Mouse (Mus musculus) limb, embryonic 10.5 days (tissue): ENCODE data around the gene Mlana. TPM values are rescaled to one million over a fixed set of nuclear protein-coding genes. Genes with fewer than 3 reads are reported as not detected.

Experiments used
- DNase-seq: peaks from one replicate; pipeline ENCODE4 v3.0.0-alpha.2; 2017; ENCODE audit warnings: low spot score
- H3K27ac ChIP-seq: fragments of 300-500 bp; sonication (generic); 2 replicates; pipeline ENCODE4 v1.5.1; 2016; ENCODE audit warnings: mild to moderate bottlenecking
- H3K27me3 ChIP-seq: fragments of 300-500 bp; sonication (generic); 2 replicates; pipeline ENCODE4 v1.6.1; 2016; ENCODE audit warnings: low read depth, mild to moderate bottlenecking; ENCODE audit not compliant: poor library complexity, severe bottlenecking
- H3K36me3 ChIP-seq: fragments of 300-500 bp; sonication (generic); 2 replicates; pipeline ENCODE4 v1.6.1; 2016; ENCODE audit warnings: mild to moderate bottlenecking, moderate library complexity
- H3K4me1 ChIP-seq: fragments of 300-500 bp; sonication (generic); 2 replicates; pipeline ENCODE4 v1.6.1; 2016
- H3K4me3 ChIP-seq: fragments of 300-500 bp; sonication (generic); 2 replicates; pipeline ENCODE4 v1.5.1; 2016; ENCODE audit warnings: mild to moderate bottlenecking, moderate library complexity
- H3K9me3 ChIP-seq: fragments of 300-500 bp; sonication (generic); replicated peaks from 2 replicates; pipeline ENCODE4 v1.6.1; 2016; ENCODE audit warnings: mild to moderate bottlenecking
- WGBS: fragments of 180-500 bp; shearing (Covaris S2); methylation state at CpG from one replicate; pipeline ENCODE4 v1.1.7; 2016; 5-methylcytosine and 5-hydroxymethylcytosine counted together
- polyA plus RNA-seq: library from polyadenylated mRNA; unstranded; fragments of >200 nt; fragmentation: Nextera tagmentation; extraction: Ambion mirVana; gene quantifications from 2 replicates; pipeline ENCODE4 v1.2.1, GENCODE M21; 2016

Mlana gene
- polyA plus RNA-seq, 1 experiment from 2014 or later = not detected

DNA sequence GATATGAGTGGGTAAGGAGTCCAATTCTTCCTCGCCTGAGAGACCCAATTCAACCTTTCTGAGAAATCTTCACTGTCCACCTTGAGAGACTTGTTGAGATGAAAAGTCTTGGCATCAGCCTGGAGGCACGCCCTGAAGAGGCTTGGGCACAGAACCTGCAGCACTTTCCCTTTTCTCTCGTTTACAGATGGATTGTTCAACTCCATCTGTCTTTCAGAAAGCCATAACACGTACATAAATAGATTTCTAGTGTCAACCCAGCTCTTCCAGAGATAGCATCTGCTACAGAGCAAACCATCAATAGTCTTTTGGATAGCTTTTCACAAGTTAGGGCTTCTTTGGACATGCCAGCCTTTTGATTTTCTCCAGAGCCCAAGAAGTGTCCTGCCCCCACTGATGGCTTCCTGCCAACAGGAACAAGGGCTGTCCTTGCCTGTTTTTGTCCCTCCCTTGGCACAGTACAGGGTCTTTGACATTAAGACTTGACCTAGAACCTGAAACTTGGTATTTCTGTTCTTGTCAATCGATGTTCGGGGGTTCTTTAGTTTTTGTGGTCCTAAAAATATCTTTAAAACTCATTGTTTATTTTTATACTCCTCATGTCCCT is 35.5 kb upstream of the Mlana start:
- no peak overlapping the region for H3K4me3 ChIP-seq
- no peaks in the 10 kb centered on the region for H3K9me3 ChIP-seq
- H3K27me3 ChIP-seq = no peaks in the 10 kb centered on the region
- WGBS = 86% methylated on average over 6 of the region's 6 CpGs
- peaks cover 6% of the 10 kb centered on the region for H3K4me1 ChIP-seq
- no peaks in the 10 kb centered on the region for H3K36me3 ChIP-seq
- DNase-seq = no peak
- no peak overlapping the region for H3K27ac ChIP-seq

DNA sequence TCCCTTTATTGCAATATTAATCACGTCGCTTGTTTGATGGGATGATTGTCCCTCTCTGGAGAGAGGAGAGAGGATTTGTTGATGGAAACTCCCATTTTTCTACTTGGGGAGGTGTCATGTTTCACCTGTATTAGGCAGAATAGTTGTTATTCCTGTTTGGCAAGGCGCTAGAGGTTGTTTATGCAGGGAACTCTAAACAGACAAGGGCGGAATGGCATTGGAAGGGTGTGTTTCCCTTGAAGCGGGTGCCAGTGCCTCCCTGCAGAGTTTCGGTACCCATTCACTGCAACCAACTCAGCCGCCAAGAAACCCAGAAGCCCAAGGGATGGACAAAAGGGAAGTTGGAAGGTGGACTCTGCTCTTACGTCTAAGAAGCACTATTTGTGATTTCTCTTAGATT is 33.8 kb upstream of the Mlana start:
- no peak for DNase-seq
- Histone ChIP-seq H3K4me1 (peaks cover 12% of the 10 kb centered on the region), H3K36me3 (no peaks in the 10 kb centered on the region), H3K9me3 (no peaks in the 10 kb centered on the region), H3K4me3 (no peak overlapping the region), H3K27me3 (no peaks in the 10 kb centered on the region), H3K27ac (no peak overlapping the region)
- WGBS = 70% methylated on average over 8 of the region's 8 CpGs

DNA sequence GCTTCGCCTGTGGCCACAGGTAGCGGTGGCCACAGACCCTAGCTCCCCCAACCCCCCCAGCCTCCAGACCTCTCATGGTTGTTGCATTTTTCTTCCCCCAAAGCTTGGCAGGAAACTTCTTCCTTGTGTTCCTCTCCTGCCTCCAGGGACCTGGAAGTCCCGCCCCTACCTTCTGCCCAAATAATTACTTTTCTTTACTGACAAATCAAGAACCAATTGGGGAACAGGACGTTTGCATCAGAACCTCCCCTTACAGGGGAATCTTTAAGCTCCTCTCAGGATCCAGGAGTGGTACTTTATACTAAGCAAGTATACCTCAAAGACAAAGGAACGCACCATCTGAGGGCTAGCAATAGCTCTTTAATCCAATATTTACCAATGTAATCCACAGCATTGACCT is 32.7 kb upstream of the Mlana start:
- peaks cover 12% of the 10 kb centered on the region for H3K4me1 ChIP-seq
- no peaks in the 10 kb centered on the region for H3K27me3 ChIP-seq
- no peak for DNase-seq
- WGBS = 80% methylated on average over 5 of the region's 5 CpGs
- H3K27ac ChIP-seq = no peak overlapping the region
- no peaks in the 10 kb centered on the region for H3K9me3 ChIP-seq
- no peak overlapping the region for H3K4me3 ChIP-seq
- no peaks in the 10 kb centered on the region for H3K36me3 ChIP-seq

DNA sequence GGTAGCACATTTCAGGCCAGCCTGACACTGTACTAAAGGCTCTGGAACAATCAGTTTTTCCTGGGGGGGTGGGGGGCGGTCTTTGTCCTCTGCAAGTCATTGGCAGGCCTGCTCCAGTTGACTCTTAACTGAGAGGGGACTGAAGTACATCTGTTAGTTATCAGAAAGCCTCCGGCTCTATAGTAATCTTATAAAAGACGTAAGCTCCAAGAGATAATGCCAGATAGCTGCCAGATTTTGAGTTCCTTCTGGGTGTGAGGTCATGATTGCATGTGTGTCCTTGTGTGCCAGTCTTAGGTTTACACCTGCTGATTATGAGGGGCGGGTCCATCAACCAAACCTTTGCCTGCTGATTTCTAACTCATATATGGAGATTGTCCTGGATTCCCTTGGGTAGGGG is 31.5 kb upstream of the Mlana start:
- H3K27ac ChIP-seq = no peak overlapping the region
- H3K4me3 ChIP-seq = no peak overlapping the region
- WGBS = 87% methylated on average over 4 of the region's 4 CpGs
- H3K27me3 ChIP-seq = no peaks in the 10 kb centered on the region
- DNase-seq = no peak
- H3K36me3 ChIP-seq = no peaks in the 10 kb centered on the region
- no peaks in the 10 kb centered on the region for H3K9me3 ChIP-seq
- peaks cover 12% of the 10 kb centered on the region for H3K4me1 ChIP-seq

DNA sequence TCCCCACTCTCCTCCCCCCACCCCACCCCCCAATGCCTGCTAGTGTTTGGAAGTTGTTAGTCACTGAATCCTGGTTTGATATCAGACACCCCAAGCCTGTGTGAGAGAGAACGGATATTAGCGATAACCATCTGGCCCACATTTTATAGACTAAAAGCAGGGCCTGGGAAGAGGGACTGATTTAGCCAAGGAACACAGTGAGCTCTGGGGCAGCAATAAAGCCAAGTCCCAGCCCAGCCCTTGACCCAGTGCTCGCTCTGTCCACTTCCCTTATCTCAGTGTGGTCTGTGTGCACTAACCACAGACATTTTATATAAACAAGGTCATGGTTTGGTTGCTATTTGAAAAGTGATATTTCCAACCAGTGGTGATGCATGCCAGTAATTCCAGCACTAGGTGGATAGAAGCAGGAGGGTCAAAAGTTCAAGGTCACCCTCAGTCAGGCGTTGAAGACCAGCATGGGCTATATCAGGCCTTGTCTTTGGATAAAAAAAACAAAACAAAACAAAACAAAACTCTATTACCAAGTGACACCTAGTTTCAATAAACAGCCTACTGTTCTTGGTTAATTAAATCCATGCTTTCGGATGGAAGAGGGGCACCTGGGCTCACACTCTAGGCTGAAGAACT is 30.5 kb upstream of the Mlana start:
- 75% methylated on average over 5 of the region's 5 CpGs for WGBS
- H3K27ac ChIP-seq = no peak overlapping the region

DNA sequence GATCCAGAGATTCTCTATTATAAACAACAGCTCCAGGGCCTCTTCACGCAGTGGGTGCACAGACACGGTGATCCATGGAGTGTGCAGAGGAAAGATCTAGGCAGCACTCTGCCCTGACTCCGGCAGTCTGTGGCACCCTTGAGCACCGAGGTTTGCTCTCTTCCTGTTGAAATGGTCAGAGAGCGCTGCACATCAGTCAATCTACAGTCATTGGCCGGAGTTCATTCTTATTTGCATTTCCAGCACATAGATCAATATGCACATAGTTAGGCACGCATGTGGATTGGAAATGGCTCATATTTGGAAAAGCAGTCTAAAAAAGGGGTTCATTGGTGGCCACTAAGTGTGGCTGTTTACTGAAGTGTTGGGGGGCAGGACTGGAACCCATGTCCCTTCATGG is 29.5 kb upstream of the Mlana start:
- Histone ChIP-seq H3K9me3 (no peaks in the 10 kb centered on the region), H3K4me3 (no peak overlapping the region), H3K27ac (no peak overlapping the region), H3K4me1 (peaks cover 12% of the 10 kb centered on the region), H3K27me3 (no peaks in the 10 kb centered on the region), H3K36me3 (no peaks in the 10 kb centered on the region)
- WGBS = 92% methylated on average over 7 of the region's 7 CpGs
- DNase-seq = no peak

More for the DNA sequence above, 30.5 kb upstream of the Mlana start:
- no peak for DNase-seq
- no peaks in the 10 kb centered on the region for H3K36me3 ChIP-seq
- no peak overlapping the region for H3K4me3 ChIP-seq
- H3K27me3 ChIP-seq = no peaks in the 10 kb centered on the region
- no peaks in the 10 kb centered on the region for H3K9me3 ChIP-seq
- peaks cover 12% of the 10 kb centered on the region for H3K4me1 ChIP-seq

DNA sequence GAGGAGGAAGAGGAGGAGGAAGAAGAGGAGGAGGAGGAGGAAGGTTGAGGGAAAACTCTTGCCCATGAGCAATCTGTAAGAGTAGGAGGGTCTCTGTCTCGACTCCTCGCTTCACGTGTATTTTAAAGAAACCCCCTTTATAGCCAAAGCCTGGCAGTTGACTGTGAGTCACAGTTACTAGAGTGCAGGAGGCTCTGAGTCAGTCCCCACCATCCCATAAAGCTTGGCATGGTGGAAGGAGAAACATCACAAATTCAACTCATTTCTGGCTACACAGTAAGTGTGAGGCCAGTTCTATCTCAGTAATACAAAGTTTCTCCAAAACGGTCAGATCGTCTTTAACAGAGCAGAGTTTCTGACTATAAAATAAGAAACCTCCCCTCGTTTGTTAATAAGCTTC is 27.4 kb upstream of the Mlana start:
- Histone ChIP-seq H3K9me3 (no peaks in the 10 kb centered on the region), H3K4me3 (no peak overlapping the region), H3K27me3 (no peaks in the 10 kb centered on the region), H3K27ac (no peak overlapping the region), H3K4me1 (peaks cover 12% of the 10 kb centered on the region), H3K36me3 (no peaks in the 10 kb centered on the region)
- no peak for DNase-seq
- WGBS = 88% methylated on average over 6 of the region's 6 CpGs

DNA sequence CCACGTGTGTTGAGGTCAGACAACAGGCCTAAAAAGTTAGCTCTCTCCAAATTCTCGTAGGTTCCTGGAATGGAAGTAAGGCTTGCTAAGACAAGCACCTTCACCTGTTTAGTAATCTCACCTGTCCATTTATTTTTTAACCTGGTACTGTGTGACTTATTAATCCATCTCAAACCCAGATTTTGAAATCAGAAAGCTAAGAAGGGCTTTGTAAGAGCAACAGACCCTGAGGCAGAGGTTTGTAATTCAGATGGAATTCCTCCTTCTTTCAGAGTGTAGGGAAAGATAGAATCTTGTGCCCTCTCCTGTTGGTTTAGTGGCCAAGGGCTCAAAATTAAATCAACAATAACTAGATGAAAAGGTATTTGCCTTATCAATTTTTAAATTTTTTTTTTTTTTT is 26.5 kb upstream of the Mlana start:
- peaks cover 12% of the 10 kb centered on the region for H3K4me1 ChIP-seq
- no peak overlapping the region for H3K27ac ChIP-seq
- WGBS = 76% methylated on average over 2 of the region's 2 CpGs
- H3K27me3 ChIP-seq = no peaks in the 10 kb centered on the region
- no peak for DNase-seq
- H3K36me3 ChIP-seq = no peaks in the 10 kb centered on the region
- H3K9me3 ChIP-seq = no peaks in the 10 kb centered on the region
- H3K4me3 ChIP-seq = no peak overlapping the region

DNA sequence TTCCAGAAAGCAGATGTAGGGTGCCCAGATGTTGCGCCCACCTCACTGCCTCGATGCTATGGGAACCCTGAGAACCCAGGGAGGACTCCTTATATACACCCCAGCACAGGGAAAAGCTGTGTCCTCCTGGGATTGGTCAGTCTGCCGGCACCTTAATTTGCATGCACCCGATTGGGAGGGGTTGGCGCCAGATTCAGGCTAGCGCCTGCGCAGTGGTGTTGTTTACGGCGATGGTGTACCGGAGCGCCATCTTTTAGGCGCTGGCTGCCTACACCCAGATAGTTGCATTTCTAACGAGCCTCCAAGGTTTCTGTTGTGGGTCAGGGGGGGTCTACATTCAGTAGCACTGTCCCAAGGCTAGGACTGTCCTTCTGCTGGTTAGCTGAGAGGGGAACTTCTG is 25.0 kb upstream of the Mlana start:
- no peaks in the 10 kb centered on the region for H3K27me3 ChIP-seq
- DNase-seq = no peak
- peaks cover under 1% of the 10 kb centered on the region; the same call in 1 of the 2 replicates for H3K4me1 ChIP-seq
- H3K36me3 ChIP-seq = no peaks in the 10 kb centered on the region
- H3K9me3 ChIP-seq = no peaks in the 10 kb centered on the region
- no peak overlapping the region for H3K27ac ChIP-seq
- H3K4me3 ChIP-seq = no peak overlapping the region
- 95% methylated on average over 13 of the region's 13 CpGs for WGBS

DNA sequence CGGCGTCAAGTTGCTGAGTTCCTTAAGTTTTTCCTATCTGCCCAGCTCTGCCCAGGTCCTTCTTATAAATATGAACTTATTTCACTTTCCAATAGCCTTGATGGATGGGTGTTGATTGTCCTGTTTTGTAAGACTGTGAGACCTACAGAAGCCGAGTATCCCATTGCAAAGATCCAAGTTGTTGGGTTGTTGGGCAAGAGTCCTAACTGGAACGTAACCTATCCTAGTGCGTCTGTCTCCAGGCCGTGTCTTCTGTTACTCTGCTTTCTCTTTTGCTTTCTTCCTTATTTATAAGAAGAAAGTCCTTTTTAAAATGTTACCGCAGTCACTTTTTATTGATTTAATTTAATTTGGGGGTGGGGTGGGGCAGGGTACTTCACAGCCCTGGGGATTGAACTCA is 22.7 kb upstream of the Mlana start:
- DNase-seq = no peak
- Histone ChIP-seq H3K27me3 (no peaks in the 10 kb centered on the region), H3K9me3 (no peaks in the 10 kb centered on the region), H3K4me3 (no peak overlapping the region), H3K27ac (no peak overlapping the region), H3K36me3 (no peaks in the 10 kb centered on the region), H3K4me1 (no peaks in the 10 kb centered on the region)
- WGBS = 95% methylated on average over 7 of the region's 7 CpGs

DNA sequence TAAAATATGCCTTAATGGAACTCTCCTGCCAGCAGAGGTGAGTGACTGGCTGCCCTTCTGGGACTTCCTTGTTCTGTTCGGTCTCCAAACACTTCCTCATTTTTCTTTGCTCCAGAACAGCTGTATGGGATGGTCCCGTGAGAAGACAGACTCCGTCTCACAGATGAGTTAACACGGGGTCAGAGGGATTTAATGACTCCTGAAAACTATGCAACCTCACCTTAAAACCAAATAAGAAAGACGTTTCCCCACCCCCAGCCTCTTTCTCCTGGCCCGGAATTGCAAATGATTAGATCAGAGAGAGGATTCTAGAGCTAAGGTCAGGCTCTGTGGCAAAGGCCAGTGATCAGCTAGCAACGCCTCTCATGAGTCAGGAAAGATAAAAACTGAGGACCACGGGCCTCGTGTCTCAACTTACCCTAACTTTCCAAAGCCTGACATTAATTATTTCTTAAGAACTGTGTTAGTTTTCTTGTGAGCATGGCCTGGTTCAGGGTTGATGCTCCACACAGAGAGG is 22.0 kb upstream of the Mlana start:
- H3K27ac ChIP-seq = no peak overlapping the region
- no peak for DNase-seq
- H3K9me3 ChIP-seq = no peaks in the 10 kb centered on the region
- no peaks in the 10 kb centered on the region for H3K36me3 ChIP-seq
- no peak overlapping the region for H3K4me3 ChIP-seq
- no peaks in the 10 kb centered on the region for H3K4me1 ChIP-seq
- WGBS = 71% methylated on average over 9 of the region's 9 CpGs
- H3K27me3 ChIP-seq = no peaks in the 10 kb centered on the region

DNA sequence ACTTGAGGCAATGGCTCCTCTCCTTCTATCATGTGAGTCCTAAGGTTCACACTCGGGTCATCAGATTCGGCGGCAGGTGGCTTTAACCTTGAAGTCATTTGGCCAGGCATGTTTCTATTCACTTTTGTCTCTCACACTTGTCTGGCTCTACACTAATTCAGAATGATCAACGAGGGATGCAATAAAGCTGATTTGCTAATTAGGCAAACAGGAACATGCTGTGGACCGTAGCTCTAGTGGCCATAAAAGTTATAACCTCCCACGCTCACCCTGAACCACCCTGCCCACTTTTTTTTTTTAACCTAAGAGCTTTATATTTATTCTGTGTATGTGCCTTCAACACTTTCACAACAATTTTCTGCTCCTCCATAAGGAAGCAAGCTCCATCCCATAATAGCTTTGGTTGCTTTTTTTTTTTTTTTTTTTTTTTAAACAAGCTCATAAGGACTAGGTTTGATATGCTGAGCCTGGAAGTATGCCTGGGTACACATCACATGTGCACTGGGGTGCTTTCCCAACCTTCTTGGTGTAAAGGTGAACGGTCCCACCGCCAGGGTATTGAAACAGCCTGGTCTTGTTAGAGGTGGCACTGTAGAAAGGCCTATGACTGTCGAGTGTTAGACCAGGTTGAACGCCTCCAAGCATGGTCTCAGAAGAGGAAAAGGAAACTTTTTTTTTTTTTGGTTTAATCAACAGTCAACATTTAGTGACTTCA is 21.0 kb upstream of the Mlana start:
- no peak overlapping the region for H3K27ac ChIP-seq
- no peaks in the 10 kb centered on the region for H3K4me1 ChIP-seq
- 73% methylated on average over 10 of the region's 10 CpGs for WGBS
- DNase-seq = no peak
- H3K9me3 ChIP-seq = no peaks in the 10 kb centered on the region
- no peaks in the 10 kb centered on the region for H3K27me3 ChIP-seq
- H3K4me3 ChIP-seq = no peak overlapping the region
- H3K36me3 ChIP-seq = no peaks in the 10 kb centered on the region

DNA sequence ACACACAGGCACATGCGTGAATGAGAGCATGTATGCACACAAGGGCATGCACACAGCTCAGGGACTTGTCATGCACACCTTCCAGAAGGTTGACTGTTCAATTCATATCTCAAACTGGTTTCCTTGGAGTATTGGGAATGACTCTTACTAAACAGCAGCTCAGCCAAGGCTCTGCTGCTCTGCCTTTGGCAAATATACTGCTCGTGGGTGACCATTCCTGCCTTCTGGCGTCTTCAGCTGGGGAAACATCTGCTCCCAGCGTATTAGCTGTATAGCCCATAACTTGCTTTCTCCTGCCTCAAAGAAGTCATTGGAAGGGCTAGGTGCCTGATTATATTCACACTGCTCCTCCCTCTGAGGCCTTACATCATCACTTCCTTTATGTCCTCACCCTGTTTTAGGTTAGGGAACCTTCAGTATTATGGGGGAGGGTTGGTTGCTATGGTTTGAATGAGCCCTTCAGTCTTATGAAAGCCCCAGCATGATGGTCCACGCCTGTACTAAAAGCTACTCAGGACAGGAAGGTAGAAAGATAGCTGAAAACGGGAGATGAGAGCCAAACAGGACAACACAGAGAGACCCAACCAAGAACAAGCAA is 19.3 kb upstream of the Mlana start:
- 84% methylated on average over 6 of the region's 6 CpGs for WGBS
- Histone ChIP-seq H3K9me3 (no peaks in the 10 kb centered on the region), H3K4me3 (no peak overlapping the region), H3K36me3 (no peaks in the 10 kb centered on the region), H3K4me1 (no peaks in the 10 kb centered on the region), H3K27me3 (no peaks in the 10 kb centered on the region), H3K27ac (no peak overlapping the region)
- no peak for DNase-seq
